Mouse (Mus musculus) CH12.LX (cell line): ENCODE results near the gene Samsn1. TPM values are rescaled to one million over a fixed set of nuclear protein-coding genes. Genes with fewer than 3 reads are reported as not detected.

Experiments
- DNase-seq: peaks from one replicate; pipeline ENCODE4 v3.0.0-alpha.2; 2013; ENCODE audit errors: extremely low read depth
- H3K27ac ChIP-seq: 2 replicates; pipeline ENCODE4 v1.5.1; 2012; ENCODE audit warnings: low read depth, mild to moderate bottlenecking, control low read depth, moderate library complexity; ENCODE audit not compliant: insufficient read depth
- H3K27me3 ChIP-seq: replicated peaks from 2 replicates; pipeline ENCODE3; 2012; ENCODE audit warnings: inconsistent platforms
- H3K36me3 ChIP-seq, 2 experiments: replicated peaks in 1 of 2; 2 replicates each; pipeline versions ENCODE3 to v1.6.1; 2012; ENCODE audit warnings: inconsistent platforms in 1 of 2, low read length in 1 of 2, mild to moderate bottlenecking in 1 of 2, mixed read lengths in 1 of 2, moderate library complexity in 1 of 2; ENCODE audit not compliant: control insufficient read depth in 1 of 2, insufficient read depth in 1 of 2
- H3K4me1 ChIP-seq, 2 experiments: 2 replicates each; pipeline ENCODE4 v1.6.1; 2012; ENCODE audit warnings: inconsistent platforms in 1 of 2, moderate library complexity in 1 of 2; ENCODE audit not compliant: insufficient read depth in 2 of 2, control insufficient read depth in 1 of 2
- H3K4me2 ChIP-seq: 2 replicates; pipeline ENCODE4 v1.6.1; 2012; ENCODE audit warnings: low read depth, mild to moderate bottlenecking, control low read depth; ENCODE audit not compliant: poor library complexity, insufficient read depth, severe bottlenecking
- H3K4me3 ChIP-seq, 3 experiments: fragments of 150-350 bp in 1 of 3; sonication (generic) in 1 of 3; replicated peaks in 1 of 3; 2 replicates each; pipeline versions ENCODE3 to v1.5.1; 2011 to 2012; ENCODE audit warnings: low read depth in 2 of 3, low read length in 2 of 3, mild to moderate bottlenecking in 2 of 3, moderate library complexity in 2 of 3, control low read depth in 1 of 3, improper control_type of control experiment in 1 of 3, inconsistent platforms in 1 of 3, mixed read lengths in 1 of 3; ENCODE audit not compliant: poor library complexity in 1 of 3
- H3K79me2 ChIP-seq: replicated peaks from 2 replicates; pipeline ENCODE4 v1.6.1; 2012; ENCODE audit warnings: mild to moderate bottlenecking, moderate library complexity; ENCODE audit not compliant: control insufficient read depth, poor library complexity, insufficient read depth, severe bottlenecking; ENCODE audit errors: extremely low read depth
- H3K9ac ChIP-seq: 2 replicates; pipeline ENCODE4 v1.6.1; 2012; ENCODE audit warnings: low read depth, mild to moderate bottlenecking, control low read depth, moderate library complexity; ENCODE audit not compliant: insufficient read depth
- H3K9me3 ChIP-seq: replicated peaks from 2 replicates; pipeline ENCODE3; 2012; ENCODE audit warnings: low read length, inconsistent platforms, mixed read lengths
- BHLHE40 ChIP-seq: IDR thresholded peaks from 2 replicates; pipeline ENCODE4 v1.6.1; 2011; ENCODE audit warnings: mild to moderate bottlenecking, low read depth, low read length, improper control_type of control experiment
- CTCF ChIP-seq, 2 experiments: IDR thresholded peaks in 1 of 2; conservative IDR thresholded peaks in 1 of 2; 2 replicates each; pipeline ENCODE4 v1.5.1; 2011 to 2012; ENCODE audit warnings: low read depth in 2 of 2, low read length in 2 of 2, improper control_type of control experiment in 1 of 2, inconsistent platforms in 1 of 2, mild to moderate bottlenecking in 1 of 2, moderate library complexity in 1 of 2
- ETS1 ChIP-seq: conservative IDR thresholded peaks from 2 replicates; pipeline ENCODE4 v1.6.1; 2012; ENCODE audit warnings: low read depth, mild to moderate bottlenecking, inconsistent platforms, low read length, improper control_type of control experiment, moderate library complexity
- IRF4 ChIP-seq: IDR thresholded peaks from 2 replicates; pipeline ENCODE4 v1.6.1; 2014; ENCODE audit warnings: low read depth, mild to moderate bottlenecking, inconsistent platforms, low read length, improper control_type of control experiment
- JUN ChIP-seq: IDR thresholded peaks from 2 replicates; pipeline ENCODE4 v1.6.1; 2011; ENCODE audit warnings: low read depth, mild to moderate bottlenecking, low read length, improper control_type of control experiment, moderate library complexity; ENCODE audit not compliant: insufficient read depth
- KAT2A ChIP-seq: IDR thresholded peaks from 2 replicates; pipeline ENCODE4 v1.6.1; 2012; ENCODE audit warnings: low read length, improper control_type of control experiment, inconsistent platforms; ENCODE audit not compliant: insufficient replicate concordance
- MAX ChIP-seq: IDR thresholded peaks from 2 replicates; pipeline ENCODE4 v1.6.1; 2011; ENCODE audit warnings: low read length, improper control_type of control experiment
- MAZ ChIP-seq: IDR thresholded peaks from 2 replicates; pipeline ENCODE4 v1.6.1; 2012; ENCODE audit warnings: low read depth, mild to moderate bottlenecking, inconsistent platforms, low read length, improper control_type of control experiment, moderate library complexity
- MXI1 ChIP-seq: IDR thresholded peaks from 2 replicates; pipeline ENCODE4 v1.6.1; 2011; ENCODE audit warnings: mild to moderate bottlenecking, low read depth, low read length, improper control_type of control experiment
- NELFE ChIP-seq: IDR thresholded peaks from 2 replicates; pipeline ENCODE4 v1.6.1; 2011; ENCODE audit warnings: low read depth, low read length, improper control_type of control experiment
- RCOR1 ChIP-seq: conservative IDR thresholded peaks from 2 replicates; pipeline ENCODE4 v1.6.1; 2012; ENCODE audit warnings: low read depth, mild to moderate bottlenecking, inconsistent platforms, low read length, improper control_type of control experiment
- SIN3A ChIP-seq: IDR thresholded peaks from 2 replicates; pipeline ENCODE4 v1.6.1; 2012; ENCODE audit warnings: low read length, improper control_type of control experiment, inconsistent platforms
- TCF12 ChIP-seq: IDR thresholded peaks from 2 replicates; pipeline ENCODE4 v1.6.1; 2014; ENCODE audit warnings: low read depth, mild to moderate bottlenecking, inconsistent platforms, low read length, improper control_type of control experiment
- UBTF ChIP-seq: IDR thresholded peaks from 2 replicates; pipeline ENCODE4 v1.6.1; 2012; ENCODE audit warnings: low read depth, mild to moderate bottlenecking, inconsistent platforms, low read length, improper control_type of control experiment, moderate library complexity
- USF1 ChIP-seq: IDR thresholded peaks from 2 replicates; pipeline ENCODE4 v1.6.1; 2014; ENCODE audit warnings: low read depth, mild to moderate bottlenecking, inconsistent platforms, low read length, improper control_type of control experiment
- USF2 ChIP-seq: conservative IDR thresholded peaks from 2 replicates; pipeline ENCODE4 v1.6.1; 2011; ENCODE audit warnings: low read depth, low read length, improper control_type of control experiment
- ZMIZ1 ChIP-seq: IDR thresholded peaks from 2 replicates; pipeline ENCODE4 v1.6.1; 2012; ENCODE audit warnings: low read depth, mild to moderate bottlenecking, inconsistent platforms, low read length, improper control_type of control experiment
- dilution Hi-C: fragments of 300-500 bp; cut with MboI; formaldehyde crosslinking; loops from 2 replicates; pipeline ENCODE4 v1.14.3; 2020; ENCODE audit warnings: low sequenced_read_pairs; ENCODE audit not compliant: extremely low pct_unique_long_range_greater_than_20kb, extremely low pct_ligation_motif_present
- in situ Hi-C: fragments of 300-500 bp; cut with MboI; formaldehyde crosslinking; loops from 3 replicates; pipeline ENCODE4 v1.14.3; 2019; ENCODE audit warnings: low sequenced_read_pairs, low pct_ligation_motif_present, low pct_unique_long_range_greater_than_20kb, mixed read lengths
- polyA plus RNA-seq: library from polyadenylated mRNA; unstranded; fragments of >175 nt; gene quantifications from 2 replicates; pipeline ENCODE4 v1.2.1, GENCODE M21; 2012; ENCODE audit warnings: low read depth; ENCODE audit not compliant: insufficient read length
- total RNA-seq, 2 experiments: library from RNA; depleted of rRNA; stranded (reverse); fragments of 300-350 nt in 1 of 2; fragments of >200 nt in 1 of 2; gene quantifications; 2 replicates each; pipeline ENCODE4 v1.2.3; 2012 to 2014

The Samsn1 gene
- total and polyA plus RNA-seq, 3 experiments, result 27.7 to 76.9 (median 29.6) TPM

GRCm38 (mm10) chr16:75856343-75856742, 165.7 kb downstream of the Samsn1 start:
- Histone ChIP-seq H3K79me2 (no peaks in the 10 kb centered on the region), H3K36me3 (peaks cover 11 to 23% of the 10 kb centered on the region in 2 experiments), H3K4me3 (no peak overlapping the region), H3K4me1 (no peaks in the 10 kb centered on the region), H3K4me2 (no peak overlapping the region), H3K27ac (no peak overlapping the region), H3K9me3 (no peaks in the 10 kb centered on the region), H3K27me3 (no peaks in the 10 kb centered on the region), H3K9ac (no peak overlapping the region)
- TF ChIP-seq JUN (no peak), UBTF (no peak), RCOR1 (no peak), NELFE (no peak), MXI1 (no peak)
- in situ Hi-C loops (no loop called here), dilution Hi-C loops (no loop called here)
- no peak for DNase-seq

- Histone ChIP-seq H3K9me3 (no peaks in the 10 kb centered on the region), H3K36me3 (peaks cover 7 to 15% of the 10 kb centered on the region in 2 experiments), H3K27ac (no peak overlapping the region), H3K4me1 (no peaks in the 10 kb centered on the region), H3K27me3 (no peaks in the 10 kb centered on the region), H3K4me2 (no peak overlapping the region), H3K79me2 (no peaks in the 10 kb centered on the region), H3K4me3 (no peak overlapping the region), H3K9ac (no peak overlapping the region)
- dilution Hi-C loops (no loop called here), in situ Hi-C loops (no loop called here)
- TF ChIP-seq MAZ (no peak), BHLHE40 (no peak), SIN3A (no peak), IRF4 (no peak), RCOR1 (no peak), USF2 (no peak), CTCF (conservative IDR thresholded peaks at IDR 0.05 in 1 of 2, IDR thresholded peaks at IDR 0.05 in 1 of 2; ENCODE audit: low read depth in 2 of 2, low read length in 2 of 2) (no peak), NELFE (no peak), TCF12 (no peak), ETS1 (no peak), MAX (no peak), ZMIZ1 (no peak), USF1 (no peak), KAT2A (no peak)
- DNase-seq, result no peak
These were observed 166.7 kb downstream of the Samsn1 start for GRCm38 (mm10) chr16:75855402-75855801.
